Mouse (Mus musculus) bone marrow, adult 2 months (tissue): ENCODE results near the gene Ttc8.

ENCODE experiments used
- CTCF ChIP-seq: fragments of 200-500 bp; IDR thresholded peaks from 2 replicates; pipeline ENCODE4 v1.5.1; 2011; ENCODE audit warnings: low read length, control low read depth; ENCODE audit not compliant: control insufficient read depth, insufficient read depth
- POLR2A ChIP-seq: fragments of 200-500 bp; IDR thresholded peaks from 2 replicates; pipeline ENCODE4 v1.6.1; 2011; ENCODE audit warnings: low read depth, mild to moderate bottlenecking, control low read depth, low read length, borderline replicate concordance; ENCODE audit not compliant: control insufficient read depth

DNA sequence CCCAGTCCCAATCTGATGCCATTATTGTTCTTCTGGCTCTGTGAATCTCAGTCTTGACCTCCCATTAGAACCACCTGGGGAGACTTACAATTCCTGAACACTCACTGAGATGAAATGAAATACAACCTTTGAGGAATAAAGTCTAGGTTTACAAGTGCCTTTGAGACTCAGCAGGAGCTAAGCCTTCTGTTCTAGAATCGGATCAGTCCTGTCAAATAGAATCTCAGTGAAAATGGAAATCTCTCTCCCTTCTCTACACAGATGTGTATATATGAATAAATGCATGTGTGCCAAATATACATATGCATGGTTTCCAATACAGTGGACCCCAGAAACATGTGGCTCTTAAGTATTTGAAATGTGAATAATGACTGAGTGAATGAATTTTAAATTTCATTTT lies 41.7 kb upstream of the Ttc8 start:
- TF ChIP-seq POLR2A (no peak), CTCF (no peak)
